Mouse (Mus musculus) testis, adult 10 weeks (tissue): ENCODE measurements around the gene Itln1. TPM values are rescaled to one million over a fixed set of nuclear protein-coding genes. Genes with fewer than 3 reads are reported as not detected.

Source experiments
- polyA plus RNA-seq: library from polyadenylated mRNA; stranded (reverse); fragments of 350-450 nt; fragmentation: Illumina TruSeq; extraction: RNeasy Lipid Tissue Mini Kit (QIAGEN cat#74804); gene quantifications from one replicate; pipeline ENCODE4 v1.2.3, GENCODE M21; 2014; ENCODE audit warnings: low read depth, low replicate concordance

The Itln1 gene
- not detected for polyA plus RNA-seq

DNA sequence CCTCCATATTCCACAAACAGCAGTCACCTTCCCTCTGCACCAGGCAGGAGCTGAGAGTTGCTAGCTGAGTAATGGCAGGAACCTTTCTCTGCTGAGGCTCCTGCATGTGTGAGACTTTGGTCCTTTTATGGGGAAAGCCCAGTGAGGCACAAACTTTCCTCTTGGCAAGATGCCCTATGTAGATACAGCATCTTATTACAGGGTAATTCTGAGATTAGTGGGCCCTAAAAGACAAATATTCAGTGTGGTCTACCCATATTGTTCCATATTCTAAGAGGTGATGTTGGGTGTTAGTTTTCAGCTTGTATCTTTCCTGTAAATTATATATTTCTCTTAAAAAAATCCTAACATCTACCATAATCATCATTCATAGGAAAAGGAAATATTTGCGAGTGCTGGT is at the start of gene Itln1:
TSS of gene Itln1 (minus strand) at position 101 of the 400 bp plus-strand sequence.

DNA sequence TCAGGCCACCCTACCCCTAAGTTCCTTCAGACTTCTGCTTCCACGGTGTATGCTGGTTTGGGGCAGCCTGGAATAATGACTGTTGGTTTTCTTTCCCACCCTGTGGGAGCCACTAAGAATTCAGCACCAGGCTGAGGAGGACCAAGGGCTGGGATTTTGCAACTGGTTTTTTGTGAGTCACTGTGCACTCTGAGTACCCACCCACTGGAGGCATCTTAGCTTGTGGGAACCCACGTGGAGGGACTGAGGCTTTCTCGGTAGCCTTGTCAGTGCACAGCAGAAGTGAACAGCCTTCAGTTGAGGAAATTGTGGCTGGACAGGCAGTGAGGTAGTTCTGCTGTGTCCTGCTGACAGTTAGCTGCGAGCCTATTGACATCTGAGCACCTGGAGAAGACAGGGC is 23.8 kb upstream of the Itln1 start, which contains the start of gene Cd244a:
TSS of gene Cd244a (plus strand) at position 296 of the 400 bp plus-strand sequence.

DNA sequence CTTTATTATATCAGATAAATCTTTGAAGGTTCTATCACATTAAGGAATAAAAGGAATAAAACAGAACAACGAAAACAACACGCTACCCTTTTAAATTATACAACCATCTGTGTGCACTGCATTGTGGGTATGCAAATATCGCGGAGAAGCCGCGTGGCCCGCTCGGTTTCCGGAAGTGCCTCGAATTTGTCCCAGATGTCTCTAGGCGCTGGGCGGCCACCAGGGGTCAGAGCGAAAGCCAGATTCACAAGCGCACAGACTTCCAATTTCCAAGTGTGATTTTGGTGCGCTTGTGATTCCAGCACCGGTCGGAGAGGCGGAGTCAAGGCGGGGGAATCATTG is 31.9 kb downstream of the Itln1 start, which contains the start of gene Alyref2:
TSS of gene Alyref2 (plus strand) at position 229 of the 342 bp plus-strand sequence.

Other genes with a start within 250 kb of the Itln1 start
- 16.5 TPM for gene Usp21, start 247.3 kb downstream of the Itln1 start, polyA plus RNA-seq
- 38.4 TPM for gene Ufc1, start 240.3 kb downstream of the Itln1 start, polyA plus RNA-seq
- 31.5 TPM for gene Dedd, start 206.1 kb downstream of the Itln1 start, polyA plus RNA-seq
- 30.3 TPM for gene Nit1, start 189.6 kb downstream of the Itln1 start, polyA plus RNA-seq
- 9.8 TPM for gene Pfdn2, start 189.6 kb downstream of the Itln1 start, polyA plus RNA-seq
- gene Klhdc9, start 174.5 kb downstream of the Itln1 start, polyA plus RNA-seq, result 0.91 TPM
- gene Nectin4, start 165.2 kb downstream of the Itln1 start, polyA plus RNA-seq, result 0.74 TPM
- 10.2 TPM for gene Arhgap30, start 146.3 kb downstream of the Itln1 start, polyA plus RNA-seq
- gene Usf1, start 124.0 kb downstream of the Itln1 start, polyA plus RNA-seq, result 1.4 TPM
- gene Tstd1, start 116.4 kb downstream of the Itln1 start, polyA plus RNA-seq, result not detected
- gene F11r, start 97.8 kb downstream of the Itln1 start, polyA plus RNA-seq, result 12.5 TPM
- 0.49 TPM for gene Alyref2, start 31.8 kb downstream of the Itln1 start, polyA plus RNA-seq
- gene Cd244a, start 23.9 kb upstream of the Itln1 start, polyA plus RNA-seq, result 0.52 TPM
- 2.9 TPM for gene Ly9, start 72.1 kb upstream of the Itln1 start, polyA plus RNA-seq
- gene Slamf7, start 117.7 kb upstream of the Itln1 start, polyA plus RNA-seq, result 47.5 TPM
- 3.7 TPM for gene Cd48, start 146.7 kb upstream of the Itln1 start, polyA plus RNA-seq
- gene Slamf1, start 231.8 kb upstream of the Itln1 start, polyA plus RNA-seq, result 1.3 TPM